Mouse (Mus musculus) midbrain, embryonic 10.5 days (tissue): Measurements from ENCODE around the gene Cyp26c1. TPM values are rescaled to one million over a fixed set of nuclear protein-coding genes. Genes with fewer than 3 reads are reported as not detected.

Experiments
- DNase-seq: peaks from one replicate; pipeline ENCODE4 v3.0.0-alpha.2; 2017; ENCODE audit warnings: low spot score
- H3K27ac ChIP-seq: fragments of 300-500 bp; sonication (generic); replicated peaks from 2 replicates; pipeline ENCODE4 v1.5.1; 2016; ENCODE audit warnings: mild to moderate bottlenecking
- H3K27me3 ChIP-seq: fragments of 300-500 bp; sonication (generic); 2 replicates; pipeline ENCODE4 v1.6.1; 2016; ENCODE audit warnings: low read depth, mild to moderate bottlenecking; ENCODE audit not compliant: poor library complexity, severe bottlenecking
- H3K36me3 ChIP-seq: fragments of 300-500 bp; sonication (generic); 2 replicates; pipeline ENCODE4 v1.6.1; 2016; ENCODE audit warnings: mild to moderate bottlenecking, moderate library complexity
- H3K4me1 ChIP-seq: fragments of 300-500 bp; sonication (generic); 2 replicates; pipeline ENCODE4 v1.6.1; 2016
- H3K4me3 ChIP-seq: fragments of 300-500 bp; sonication (generic); 2 replicates; pipeline ENCODE4 v1.5.1; 2016; ENCODE audit warnings: mild to moderate bottlenecking, moderate library complexity
- H3K9me3 ChIP-seq: fragments of 300-500 bp; sonication (generic); replicated peaks from 2 replicates; pipeline ENCODE4 v1.6.1; 2016; ENCODE audit warnings: mild to moderate bottlenecking
- WGBS: fragments of 180-500 bp; shearing (Covaris S2); methylation state at CpG from one replicate; pipeline ENCODE4 v1.1.7; 2016; 5-methylcytosine and 5-hydroxymethylcytosine counted together
- polyA plus RNA-seq: library from polyadenylated mRNA; unstranded; fragments of >200 nt; fragmentation: Nextera tagmentation; extraction: Ambion mirVana; gene quantifications from 2 replicates; pipeline ENCODE4 v1.2.1, GENCODE M21; 2016

Gene Cyp26c1
- polyA plus RNA-seq, 1 experiment from 2014 or later: 0.89 TPM

GRCm38 (mm10) chr19:37689478-37689877 lies 4.1 kb downstream of the Cyp26c1 start:
- Histone ChIP-seq H3K36me3 (no peaks in the 10 kb centered on the region), H3K4me3 (no peak overlapping the region), H3K9me3 (no peaks in the 10 kb centered on the region), H3K27ac (no peak overlapping the region), H3K27me3 (peaks cover 100% of the 10 kb centered on the region), H3K4me1 (peaks cover 44% of the 10 kb centered on the region)
- DNase-seq: no peak
- WGBS: 48% methylated on average over 5 of the region's 5 CpGs

- peak overlapping the region; percentile 36 for H3K4me3 ChIP-seq
These were observed 5.3 kb downstream of the Cyp26c1 start for GRCm38 (mm10) chr19:37690716-37691115.

GRCm38 (mm10) chr19:37692879-37693278 lies 7.5 kb downstream of the Cyp26c1 start:
- WGBS: under 1% methylated on average over 40 of the region's 40 CpGs
- Histone ChIP-seq H3K36me3 (no peaks in the 10 kb centered on the region), H3K27ac (no peak overlapping the region), H3K9me3 (no peaks in the 10 kb centered on the region), H3K4me1 (peaks cover 44% of the 10 kb centered on the region), H3K4me3 (peak overlapping the region; percentile 50), H3K27me3 (peaks cover 100% of the 10 kb centered on the region)
- DNase-seq: peak; percentile 72

More at GRCm38 (mm10) chr19:37690716-37691115, 5.3 kb downstream of the Cyp26c1 start:
- 3% methylated on average over 29 of the region's 29 CpGs for WGBS
- H3K36me3 ChIP-seq: no peaks in the 10 kb centered on the region
- peaks cover 41% of the 10 kb centered on the region for H3K4me1 ChIP-seq
- H3K27me3 ChIP-seq: peaks cover 100% of the 10 kb centered on the region
- peak; percentile 73 for DNase-seq
- H3K9me3 ChIP-seq: no peaks in the 10 kb centered on the region
- no peak overlapping the region for H3K27ac ChIP-seq

GRCm38 (mm10) chr19:37695146-37695545 lies 9.8 kb downstream of the Cyp26c1 start:
- no peaks in the 10 kb centered on the region for H3K9me3 ChIP-seq
- H3K4me3 ChIP-seq: no peak overlapping the region
- DNase-seq: no peak
- peaks cover 59% of the 10 kb centered on the region for H3K4me1 ChIP-seq
- H3K27me3 ChIP-seq: peaks cover 100% of the 10 kb centered on the region
- no peak overlapping the region for H3K27ac ChIP-seq
- H3K36me3 ChIP-seq: no peaks in the 10 kb centered on the region
- WGBS: 31% methylated on average over 13 of the region's 13 CpGs

- Histone ChIP-seq H3K4me1 (peaks cover 54% of the 10 kb centered on the region), H3K4me3 (peak overlapping the region; percentile 45), H3K36me3 (no peaks in the 10 kb centered on the region), H3K9me3 (no peaks in the 10 kb centered on the region), H3K27me3 (peaks cover 100% of the 10 kb centered on the region), H3K27ac (no peak overlapping the region)
- WGBS: 3% methylated on average over 42 of the region's 42 CpGs
- peak; percentile 61 for DNase-seq
These were observed 10.6 kb downstream of the Cyp26c1 start for GRCm38 (mm10) chr19:37695762-37696602.

- WGBS: 2% methylated on average over 22 of the region's 22 CpGs
- peak overlapping the region; percentile 45 for H3K4me3 ChIP-seq
- H3K27ac ChIP-seq: no peak overlapping the region
- H3K36me3 ChIP-seq: no peaks in the 10 kb centered on the region
- no peaks in the 10 kb centered on the region for H3K9me3 ChIP-seq
- H3K27me3 ChIP-seq: peaks cover 100% of the 10 kb centered on the region
- H3K4me1 ChIP-seq: peaks cover 54% of the 10 kb centered on the region
- peak; percentile 41 for DNase-seq
These were observed 11.4 kb downstream of the Cyp26c1 start for GRCm38 (mm10) chr19:37696603-37697334.

- no peaks in the 10 kb centered on the region for H3K36me3 ChIP-seq
- H3K9me3 ChIP-seq: no peaks in the 10 kb centered on the region
- peaks cover 100% of the 10 kb centered on the region for H3K27me3 ChIP-seq
- DNase-seq: no peak
- WGBS: under 1% methylated on average over 18 of the region's 18 CpGs
- H3K27ac ChIP-seq: no peak overlapping the region
- peak overlapping the region; percentile 45 for H3K4me3 ChIP-seq
- H3K4me1 ChIP-seq: peaks cover 54% of the 10 kb centered on the region
These were observed 11.9 kb downstream of the Cyp26c1 start for GRCm38 (mm10) chr19:37697335-37697636.

GRCm38 (mm10) chr19:37697651-37698272 lies 12.4 kb downstream of the Cyp26c1 start, which contains the start of gene Cyp26a1:
Gene Cyp26a1, plus strand, starts transcription at chr19:37697798.
- H3K27ac ChIP-seq: no peak within 1 kb of the TSS
- WGBS: under 1% methylated on average over 51 of the region's 51 CpGs

GRCm38 (mm10) chr19:37698273-37699160 lies 13.1 kb downstream of the Cyp26c1 start:
- Histone ChIP-seq H3K4me3 (peak overlapping the region; percentile 45), H3K27me3 (peaks cover 100% of the 10 kb centered on the region), H3K9me3 (no peaks in the 10 kb centered on the region), H3K4me1 (peaks cover 44% of the 10 kb centered on the region), H3K36me3 (no peaks in the 10 kb centered on the region), H3K27ac (no peak overlapping the region)
- under 1% methylated on average over 63 of the region's 63 CpGs for WGBS
- peak; percentile 58 for DNase-seq

More at GRCm38 (mm10) chr19:37697651-37698272, 12.4 kb downstream of the Cyp26c1 start, which contains the start of gene Cyp26a1:
- Histone ChIP-seq H3K4me1 (peaks cover 51% of the 10 kb centered on the region), H3K9me3 (no peaks in the 10 kb centered on the region), H3K4me3 (peak within 1 kb of the TSS; percentile 45), H3K27me3 (peaks cover 100% of the 10 kb centered on the region), H3K36me3 (no peaks in the 10 kb centered on the region)
- DNase-seq: peak; percentile 51

- no peak overlapping the region for H3K4me3 ChIP-seq
- no peaks in the 10 kb centered on the region for H3K9me3 ChIP-seq
These were observed 14.3 kb downstream of the Cyp26c1 start for GRCm38 (mm10) chr19:37699711-37700110.

GRCm38 (mm10) chr19:37702377-37703076 lies 17.1 kb downstream of the Cyp26c1 start:
- H3K4me3 ChIP-seq: no peak overlapping the region
- no peaks in the 10 kb centered on the region for H3K9me3 ChIP-seq
- WGBS: 76% methylated on average over 21 of the region's 21 CpGs
- DNase-seq: no peak
- peaks cover 18% of the 10 kb centered on the region for H3K4me1 ChIP-seq
- H3K27me3 ChIP-seq: peaks cover 98% of the 10 kb centered on the region
- H3K36me3 ChIP-seq: no peaks in the 10 kb centered on the region
- no peak overlapping the region for H3K27ac ChIP-seq

More at GRCm38 (mm10) chr19:37699711-37700110, 14.3 kb downstream of the Cyp26c1 start:
- Histone ChIP-seq H3K27me3 (peaks cover 100% of the 10 kb centered on the region), H3K27ac (no peak overlapping the region), H3K36me3 (no peaks in the 10 kb centered on the region), H3K4me1 (peaks cover 44% of the 10 kb centered on the region)
- 22% methylated on average over 9 of the region's 9 CpGs for WGBS
- no peak for DNase-seq
